ENCODE assay signal across 24 mouse cellular contexts in genomic region chr8:71948624-71949023, GRCm38 (mm10). TPM values are rescaled to one million over a fixed set of nuclear protein-coding genes. Genes with fewer than 3 reads are reported as not detected.
A peak's percentile ranks its signal among the peaks of the same experiment; 100 is the strongest.
DNase-seq lines count a peak whose midpoint lies in the region; ATAC-seq lines count a peak whose summit lies in the region.
"Had no signal": no experiment of that assay in that cellular context is flagged by ENCODE, and none has a peak within 500 bp of the region (broad histone marks: within the 10 kb centered on the region; RNA-seq: fewer than 3 reads in every experiment).

No protein-coding gene starts in this region.

- no peaks in the 10 kb centered on the region for H3K9me3 ChIP-seq in midbrain, embryonic 11.5 days (ENCODE audit: control insufficient read depth, low read length)
- H3K9me3 ChIP-seq in midbrain, embryonic 10.5 days (replicated peaks): peaks cover 4% of the 10 kb centered on the region; the same call in 1 of the 2 replicates
- H3K9me3 ChIP-seq in forebrain, embryonic 13.5 days (replicated peaks): no peaks in the 10 kb centered on the region
- H3K9me3 ChIP-seq: heart, embryonic 10.5 days; heart, embryonic 13.5 days; hindbrain, embryonic 12.5 days; hindbrain, embryonic 15.5 days had no signal

- H3K27ac ChIP-seq in midbrain, embryonic 11.5 days (ENCODE audit: low read depth, low read length): no peak overlapping the region
- H3K27ac ChIP-seq in midbrain, embryonic 10.5 days (replicated peaks): no peak overlapping the region
- no peak overlapping the region for H3K27ac ChIP-seq in forebrain, embryonic 13.5 days
- H3K27ac ChIP-seq: forebrain, embryonic 10.5 days; heart, adult 2 months; heart, embryonic 10.5 days; heart, embryonic 13.5 days; hindbrain, embryonic 12.5 days; hindbrain, embryonic 15.5 days had no signal

- peaks cover 3% of the 10 kb centered on the region; the same call in 1 of the 2 replicates for H3K4me1 ChIP-seq in midbrain, embryonic 11.5 days (ENCODE audit: control insufficient read depth, insufficient read depth, low read length)
- H3K4me1 ChIP-seq in midbrain, embryonic 10.5 days: peaks cover 18% of the 10 kb centered on the region
- peaks cover 16% of the 10 kb centered on the region for H3K4me1 ChIP-seq in forebrain, embryonic 13.5 days

- peak; percentile 4 for DNase-seq in midbrain, embryonic 11.5 days (ENCODE audit: low spot score, missing footprints)
- no peak for DNase-seq in midbrain, embryonic 10.5 days (ENCODE audit: low spot score)
- DNase-seq in kidney, adult 9 months: no peak
- DNase-seq in left cerebral cortex, postnatal 14 days (ENCODE audit: low spot score in 2 of 2): no peak
- DNase-seq: adrenal gland, adult 8-10 months; adrenal gland, postnatal 25 days; cerebellum, adult 11-12 months; cerebellum, adult 8-10 months; cerebellum, postnatal 10 days; forebrain, postnatal 0 days; gastrocnemius, postnatal 25 days; heart, adult 2 months; heart, postnatal 14 days had no signal

- no peak overlapping the region for H3K4me2 ChIP-seq in midbrain, embryonic 11.5 days
- H3K4me2 ChIP-seq in forebrain, embryonic 13.5 days: no peak overlapping the region
- H3K4me2 ChIP-seq: heart, embryonic 13.5 days; hindbrain, embryonic 12.5 days; hindbrain, embryonic 15.5 days had no signal

- no peak overlapping the region for H3K9ac ChIP-seq in midbrain, embryonic 11.5 days (ENCODE audit: low read length)
- no peak overlapping the region for H3K9ac ChIP-seq in forebrain, embryonic 13.5 days
- H3K9ac ChIP-seq: forebrain, postnatal 0 days; heart, embryonic 13.5 days; hindbrain, embryonic 12.5 days; hindbrain, embryonic 15.5 days had no signal

- no peak for ATAC-seq in midbrain, embryonic 11.5 days (ENCODE audit: low FRiP score)
- peak; percentile 34 for ATAC-seq in CD4-positive, CD25-positive, alpha-beta regulatory T cell, adult 4 months
- peak; percentile 36 for ATAC-seq in inflammation-experienced regulatory T-cells, adult 6 months
- no peak for ATAC-seq in forebrain, embryonic 13.5 days
- ATAC-seq: activated CD4-positive, CD25-positive, alpha-beta regulatory T cell, adult 4 months; forebrain, embryonic 14.5 days; forebrain, postnatal 0 days; intestine, embryonic 16.5 days had no signal

- intact Hi-C loops in left cerebral cortex, postnatal 14 days (cut with DNase I): no loop called here

- no peak overlapping the region for H3K4me3 ChIP-seq in midbrain, embryonic 11.5 days (ENCODE audit: low read depth, low read length)
- no peak overlapping the region for H3K4me3 ChIP-seq in midbrain, embryonic 10.5 days
- H3K4me3 ChIP-seq in forebrain, embryonic 13.5 days: no peak overlapping the region
- H3K4me3 ChIP-seq: forebrain, embryonic 10.5 days; heart, adult 2 months; heart, embryonic 10.5 days; heart, embryonic 13.5 days; hindbrain, embryonic 12.5 days; hindbrain, embryonic 15.5 days had no signal

- 94% methylated on average over 5 of the region's 5 CpGs for WGBS in midbrain, embryonic 11.5 days
- WGBS in midbrain, embryonic 10.5 days: 91% methylated on average over 5 of the region's 5 CpGs
- WGBS in forebrain, embryonic 13.5 days: 94% methylated on average over 5 of the region's 5 CpGs

- H3K36me3 ChIP-seq in midbrain, embryonic 11.5 days (ENCODE audit: control insufficient read depth, insufficient read depth, low read length): no peaks in the 10 kb centered on the region; the same call in 1 of the 2 replicates
- H3K36me3 ChIP-seq in midbrain, embryonic 10.5 days: peaks cover 11% of the 10 kb centered on the region
- peaks cover 4% of the 10 kb centered on the region; the same call in 1 of the 2 replicates for H3K36me3 ChIP-seq in forebrain, embryonic 13.5 days (ENCODE audit: poor library complexity, severe bottlenecking)
- H3K36me3 ChIP-seq: hindbrain, embryonic 15.5 days had no signal

- H3K27me3 ChIP-seq in midbrain, embryonic 11.5 days (ENCODE audit: control insufficient read depth, insufficient read depth, low read length): no peaks in the 10 kb centered on the region
- H3K27me3 ChIP-seq in midbrain, embryonic 10.5 days (ENCODE audit: low read depth, poor library complexity, severe bottlenecking): no peaks in the 10 kb centered on the region
- 0 out of 2 replicates have a peak, but pooled peaks cover 4% of the 10 kb centered on the region for H3K27me3 ChIP-seq in forebrain, embryonic 13.5 days
- H3K27me3 ChIP-seq: hindbrain, embryonic 12.5 days had no signal

RNA-seq across cellular contexts. Expression of gene Zfp961, which starts 2.2 kb away (rescaled TPM):
- polyA plus RNA-seq in midbrain, embryonic 11.5 days (2014; fragmentation: Nextera tagmentation; extraction: Ambion mirVana): 25.7 and 28.4 TPM in 2 replicates
- polyA plus RNA-seq in midbrain, embryonic 10.5 days (2016; fragmentation: Nextera tagmentation; extraction: Ambion mirVana): 24.4 and 26.6 TPM in 2 replicates
- 10 to 100 TPM; 24.5 to 27.3 TPM for polyA plus RNA-seq in CD4-positive, CD25-positive, alpha-beta regulatory T cell, adult 4 months (2017; shearing (Covaris generic))
- polyA plus RNA-seq in inflammation-experienced regulatory T-cells, adult 6 months (2017; shearing (Covaris generic)): 10 to 100 TPM; 24.4 to 30.1 (median 26.0) TPM
- 23.3 and 24.0 TPM in 2 replicates for polyA plus RNA-seq in forebrain, embryonic 13.5 days (2015; fragmentation: Nextera tagmentation; extraction: Ambion mirVana)
- 10 to 100 TPM; 12.6 to 13.8 TPM for total RNA-seq in left cerebral cortex, postnatal 14 days (2021)

RNA-seq across cellular contexts. Expression of gene Zfp617, which starts 40.2 kb away (rescaled TPM):
- 39.7 and 44.2 TPM in 2 replicates for polyA plus RNA-seq in midbrain, embryonic 11.5 days (2014; fragmentation: Nextera tagmentation; extraction: Ambion mirVana)
- polyA plus RNA-seq in midbrain, embryonic 10.5 days (2016; fragmentation: Nextera tagmentation; extraction: Ambion mirVana): 35.4 and 37.5 TPM in 2 replicates
- 10 to 100 TPM; 19.4 to 25.4 TPM for polyA plus RNA-seq in CD4-positive, CD25-positive, alpha-beta regulatory T cell, adult 4 months (2017; shearing (Covaris generic))
- polyA plus RNA-seq in inflammation-experienced regulatory T-cells, adult 6 months (2017; shearing (Covaris generic)): 10 to 100 TPM; 22.2 to 23.1 (median 22.8) TPM
- polyA plus RNA-seq in forebrain, embryonic 13.5 days (2015; fragmentation: Nextera tagmentation; extraction: Ambion mirVana): 32.3 and 36.7 TPM in 2 replicates
- total RNA-seq in left cerebral cortex, postnatal 14 days (2021): 10 to 100 TPM; 24.2 to 31.3 TPM

RNA-seq across cellular contexts. Expression of gene Zfp882, which starts 40.2 kb away (rescaled TPM):
- 7.2 and 9.2 TPM in 2 replicates for polyA plus RNA-seq in midbrain, embryonic 11.5 days (2014; fragmentation: Nextera tagmentation; extraction: Ambion mirVana)
- 8.2 and 10.7 TPM in 2 replicates for polyA plus RNA-seq in midbrain, embryonic 10.5 days (2016; fragmentation: Nextera tagmentation; extraction: Ambion mirVana)
- polyA plus RNA-seq in CD4-positive, CD25-positive, alpha-beta regulatory T cell, adult 4 months (2017; shearing (Covaris generic)): 1 to 10 TPM; 8.2 to 9.4 TPM
- 10 to 100 TPM in 1 of 3 experiments, 1 to 10 TPM in 2; 5.3 to 10.2 (median 6.1) TPM for polyA plus RNA-seq in inflammation-experienced regulatory T-cells, adult 6 months (2017; shearing (Covaris generic))
- polyA plus RNA-seq in forebrain, embryonic 13.5 days (2015; fragmentation: Nextera tagmentation; extraction: Ambion mirVana): 15.1 and 18.7 TPM in 2 replicates
- total RNA-seq in left cerebral cortex, postnatal 14 days (2021): 10 to 100 TPM; 11.4 to 12.9 TPM

Comparison
In these comparisons a context has a peak if more than half of its experiments do, and no peak if none do; other contexts are left out.
1. ATAC-seq: peak in CD4-positive, CD25-positive, alpha-beta regulatory T cell, adult 4 months (single experiment) and inflammation-experienced regulatory T-cells, adult 6 months (single experiment); none in midbrain, embryonic 11.5 days (single experiment) and forebrain, embryonic 13.5 days (single experiment).